Mouse (Mus musculus): Measurements from ENCODE around the gene Gm11639. TPM values are rescaled to one million over a fixed set of nuclear protein-coding genes. Genes with fewer than 3 reads are reported as not detected.

Gm11639 gene
- polyA plus RNA-seq, 1 experiment, result not detected

DNA sequence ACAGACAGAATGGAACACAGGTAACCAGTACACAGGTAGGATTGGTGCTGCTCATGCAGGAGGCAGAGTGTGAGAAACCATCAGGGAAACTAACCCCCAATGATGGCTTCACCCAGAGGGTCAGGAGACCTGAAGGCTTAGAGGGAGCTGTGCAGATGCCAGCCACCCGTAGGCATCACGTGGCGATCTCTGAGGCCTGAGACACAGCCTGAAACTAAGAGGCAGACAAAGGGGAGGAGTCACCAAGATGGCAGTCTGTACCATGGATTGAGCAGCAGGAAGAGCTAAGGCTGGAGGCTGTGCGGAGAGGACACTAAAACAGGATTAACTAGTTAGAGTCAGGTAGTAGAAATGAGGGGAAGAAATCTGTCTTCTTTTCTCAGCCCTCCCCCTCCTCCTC, 465.2 kb downstream of the Gm11639 start:
- Histone ChIP-seq H3K4me3 (ENCODE audit: low read depth, low read length) (no peak overlapping the region), H3K36me3 (ENCODE audit: control insufficient read depth, insufficient read depth, low read length) (no peaks in the 10 kb centered on the region), H3K4me1 (ENCODE audit: control insufficient read depth, insufficient read depth, insufficient read length, low read length) (no peaks in the 10 kb centered on the region), H3K27me3 (ENCODE audit: control insufficient read depth, insufficient read depth, low read length) (peaks cover 5% of the 10 kb centered on the region; the same call in 1 of the 2 replicates), H3K27ac (ENCODE audit: insufficient read depth, low read depth, low read length) (no peak overlapping the region)
- 63% methylated on average over 4 of the region's 4 CpGs for WGBS
- no peak for TF ChIP-seq CTCF (IDR thresholded peaks at IDR 0.05; ENCODE audit: extremely low read depth, insufficient read length, insufficient replicate concordance, low read depth, low read length)
- no peak for TF ChIP-seq POLR2A (IDR thresholded peaks at IDR 0.05; ENCODE audit: low read depth, low read length)

DNA sequence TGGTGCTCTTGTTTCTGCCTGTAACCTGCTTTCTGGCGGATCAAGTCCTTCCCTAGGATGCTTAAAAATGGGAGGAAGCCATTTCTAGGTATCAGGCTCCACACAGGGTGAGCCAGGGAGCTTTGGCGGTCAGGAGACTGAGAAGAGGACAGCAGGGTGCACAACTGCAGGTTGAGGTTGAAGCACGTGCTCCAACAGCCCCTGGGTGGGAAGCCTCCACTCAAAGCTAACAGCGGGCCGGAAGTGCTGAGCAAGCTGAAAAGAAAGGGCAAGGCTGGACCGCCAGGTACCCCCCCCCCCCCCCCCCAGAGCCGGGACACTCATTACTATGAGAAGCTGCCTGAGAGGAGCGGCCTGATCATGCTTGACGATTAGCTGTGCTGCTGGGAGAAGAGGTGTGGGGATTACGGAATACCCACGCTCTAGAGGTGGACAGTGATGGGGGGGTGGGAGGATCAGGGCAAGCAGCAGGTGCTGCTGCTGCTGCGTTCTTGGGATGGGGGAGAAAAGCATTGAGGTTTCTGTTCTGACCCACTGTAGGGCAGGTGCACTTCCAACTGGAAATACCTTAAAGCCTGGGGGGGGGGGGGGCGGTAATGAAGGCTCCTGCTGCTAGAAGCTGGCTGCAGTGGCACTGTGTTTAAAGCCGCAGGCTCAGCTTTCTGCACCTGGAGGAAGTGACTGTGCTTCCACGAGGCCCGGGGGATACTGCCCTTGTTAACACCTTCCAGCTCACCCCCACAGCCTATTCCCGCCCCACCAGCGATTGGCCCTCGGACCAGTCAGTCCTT, 465.9 kb downstream of the Gm11639 start:
- H3K4me3 ChIP-seq (ENCODE audit: low read depth, low read length), result no peak overlapping the region
- H3K27me3 ChIP-seq (ENCODE audit: control insufficient read depth, insufficient read depth, low read length), result peaks cover 5% of the 10 kb centered on the region; the same call in 1 of the 2 replicates
- H3K27ac ChIP-seq (ENCODE audit: insufficient read depth, low read depth, low read length), result no peak overlapping the region
- no peak for TF ChIP-seq POLR2A (IDR thresholded peaks at IDR 0.05; ENCODE audit: low read depth, low read length)
- TF ChIP-seq CTCF (IDR thresholded peaks at IDR 0.05; ENCODE audit: extremely low read depth, insufficient read length, insufficient replicate concordance, low read depth, low read length), result no peak
- 19% methylated on average over 19 of the region's 19 CpGs for WGBS
- no peaks in the 10 kb centered on the region for H3K36me3 ChIP-seq (ENCODE audit: control insufficient read depth, insufficient read depth, low read length)
- H3K4me1 ChIP-seq (ENCODE audit: control insufficient read depth, insufficient read depth, insufficient read length, low read length), result no peaks in the 10 kb centered on the region

GRCm38 (mm10) chr11:105152017-105152300, 466.5 kb downstream of the Gm11639 start:
- no peak overlapping the region for H3K27ac ChIP-seq (ENCODE audit: insufficient read depth, low read depth, low read length)
- no peak overlapping the region for H3K4me3 ChIP-seq (ENCODE audit: low read depth, low read length)
- peaks cover 5% of the 10 kb centered on the region; the same call in 1 of the 2 replicates for H3K27me3 ChIP-seq (ENCODE audit: control insufficient read depth, insufficient read depth, low read length)
- WGBS, result 39% methylated on average over 2 of the region's 4 CpGs
- no peak for TF ChIP-seq CTCF (IDR thresholded peaks at IDR 0.05; ENCODE audit: extremely low read depth, insufficient read length, insufficient replicate concordance, low read depth, low read length)
- TF ChIP-seq POLR2A (IDR thresholded peaks at IDR 0.05; ENCODE audit: low read depth, low read length), result no peak
- no peaks in the 10 kb centered on the region for H3K4me1 ChIP-seq (ENCODE audit: control insufficient read depth, insufficient read depth, insufficient read length, low read length)
- H3K36me3 ChIP-seq (ENCODE audit: control insufficient read depth, insufficient read depth, low read length), result no peaks in the 10 kb centered on the region

DNA sequence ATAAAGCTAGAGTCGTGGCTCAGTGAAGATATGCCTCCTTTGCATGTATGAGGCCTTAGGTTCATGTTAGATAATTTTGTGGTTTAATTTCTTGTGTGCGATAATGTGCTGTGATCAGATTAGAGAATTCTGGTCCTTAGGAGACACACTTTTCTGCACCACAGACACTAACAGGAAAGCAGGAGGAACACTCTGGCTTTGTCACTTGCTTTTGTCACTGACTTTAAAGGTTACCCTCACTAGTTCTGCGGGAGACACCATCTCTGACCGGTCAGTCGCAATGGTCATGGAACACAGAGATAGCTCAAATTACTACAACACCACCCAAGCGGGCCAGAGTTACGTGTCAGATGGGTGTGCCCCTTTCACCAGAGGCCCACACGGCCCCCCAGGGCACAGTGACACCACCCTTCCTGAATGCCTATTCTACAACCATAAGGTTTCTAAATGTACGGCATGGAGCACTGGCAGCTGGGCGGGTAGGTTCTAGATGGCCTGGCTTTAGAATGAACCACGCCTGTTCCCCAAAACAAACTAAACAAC, 466.9 kb downstream of the Gm11639 start:
- 79% methylated on average over 11 of the region's 11 CpGs for WGBS
- H3K4me1 ChIP-seq (ENCODE audit: control insufficient read depth, insufficient read depth, insufficient read length, low read length), result no peaks in the 10 kb centered on the region

GRCm38 (mm10) chr11:105153068-105153833, 467.7 kb downstream of the Gm11639 start:
- WGBS, result 36% methylated on average over 12 of the region's 12 CpGs
- H3K27ac ChIP-seq (ENCODE audit: insufficient read depth, low read depth, low read length), result no peak overlapping the region
- no peaks in the 10 kb centered on the region for H3K4me1 ChIP-seq (ENCODE audit: control insufficient read depth, insufficient read depth, insufficient read length, low read length)
- H3K27me3 ChIP-seq (ENCODE audit: control insufficient read depth, insufficient read depth, low read length), result peaks cover 5% of the 10 kb centered on the region; the same call in 1 of the 2 replicates
- H3K4me3 ChIP-seq (ENCODE audit: low read depth, low read length), result no peak overlapping the region
- no peak for TF ChIP-seq POLR2A (IDR thresholded peaks at IDR 0.05; ENCODE audit: low read depth, low read length)
- TF ChIP-seq CTCF (IDR thresholded peaks at IDR 0.05; ENCODE audit: extremely low read depth, insufficient read length, insufficient replicate concordance, low read depth, low read length), result no peak
- H3K36me3 ChIP-seq (ENCODE audit: control insufficient read depth, insufficient read depth, low read length), result no peaks in the 10 kb centered on the region

More for the DNA sequence above, 466.9 kb downstream of the Gm11639 start:
- Histone ChIP-seq H3K27ac (ENCODE audit: insufficient read depth, low read depth, low read length) (no peak overlapping the region), H3K4me3 (ENCODE audit: low read depth, low read length) (no peak overlapping the region), H3K27me3 (ENCODE audit: control insufficient read depth, insufficient read depth, low read length) (peaks cover 5% of the 10 kb centered on the region; the same call in 1 of the 2 replicates), H3K36me3 (ENCODE audit: control insufficient read depth, insufficient read depth, low read length) (no peaks in the 10 kb centered on the region)
- TF ChIP-seq CTCF (IDR thresholded peaks at IDR 0.05; ENCODE audit: extremely low read depth, insufficient read length, insufficient replicate concordance, low read depth, low read length) (no peak), POLR2A (IDR thresholded peaks at IDR 0.05; ENCODE audit: low read depth, low read length) (no peak)

GRCm38 (mm10) chr11:105155915-105156314, 470.4 kb downstream of the Gm11639 start:
- WGBS, result 36% methylated on average over 4 of the region's 4 CpGs
- H3K4me3 ChIP-seq (ENCODE audit: low read depth, low read length), result no peak overlapping the region
- H3K27me3 ChIP-seq (ENCODE audit: control insufficient read depth, insufficient read depth, low read length), result peaks cover 5% of the 10 kb centered on the region; the same call in 1 of the 2 replicates
- no peak overlapping the region for H3K27ac ChIP-seq (ENCODE audit: insufficient read depth, low read depth, low read length)
- no peaks in the 10 kb centered on the region for H3K4me1 ChIP-seq (ENCODE audit: control insufficient read depth, insufficient read depth, insufficient read length, low read length)
- no peaks in the 10 kb centered on the region for H3K36me3 ChIP-seq (ENCODE audit: control insufficient read depth, insufficient read depth, low read length)
- TF ChIP-seq CTCF (IDR thresholded peaks at IDR 0.05; ENCODE audit: extremely low read depth, insufficient read length, insufficient replicate concordance, low read depth, low read length), result no peak
- no peak for TF ChIP-seq POLR2A (IDR thresholded peaks at IDR 0.05; ENCODE audit: low read depth, low read length)
